Mouse (Mus musculus) heart, postnatal 25 days (tissue): ENCODE results near the gene Ube2o. TPM values are rescaled to one million over a fixed set of nuclear protein-coding genes. Genes with fewer than 3 reads are reported as not detected.
"Not testable (repeated sequence)": the region's sequence is repeated elsewhere in the genome, so short reads cannot be mapped to it uniquely, and the experiment has no call there.

ENCODE experiments used
- DNase-seq: peaks from one replicate; pipeline ENCODE4 v3.0.0; 2022; ENCODE audit warnings: low spot score
- intact Hi-C: fragments of 180-260 bp; cut with DNase I; formaldehyde crosslinking; loops from one replicate; pipeline ENCODE4 v1.15.1; 2025
- total RNA-seq, 2 experiments: library from RNA; stranded (reverse); gene quantifications; 2 replicates each; pipeline ENCODE4 v1.2.3; 2021

Ube2o gene
- total RNA-seq, 2 experiments from 2014 or later, result 31.4 to 37.1 TPM

DNA sequence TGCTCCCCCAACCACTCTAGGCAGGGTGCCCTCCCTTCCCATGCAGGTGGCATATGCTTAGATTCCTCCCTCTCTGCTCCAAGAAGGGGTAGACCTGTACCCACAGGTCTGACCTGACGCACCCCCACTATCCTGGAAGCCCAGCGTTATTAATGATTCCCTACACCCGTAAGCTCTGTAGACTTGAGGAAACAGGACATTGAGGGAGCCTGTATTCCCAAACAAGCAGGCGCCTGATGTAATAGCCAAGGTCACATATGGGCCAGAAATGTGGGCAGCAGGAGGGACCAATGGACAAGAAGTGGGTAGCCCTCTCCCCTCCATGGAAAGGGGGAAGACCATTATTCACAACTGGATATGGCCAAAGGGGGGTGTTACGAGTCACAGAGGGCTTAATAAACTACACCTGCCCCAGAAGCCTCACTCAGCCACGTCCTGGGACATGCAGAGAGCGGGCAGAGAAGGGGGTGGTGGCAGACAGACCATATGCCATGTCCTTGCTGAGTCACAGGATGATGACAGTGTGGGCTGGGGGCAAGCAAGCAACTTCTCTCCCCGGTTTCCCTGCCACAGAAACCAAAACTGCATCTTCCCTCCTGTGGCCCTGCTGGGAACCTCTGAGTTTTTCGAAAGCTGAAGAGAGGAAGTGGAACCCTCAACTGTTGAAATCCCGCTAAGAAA is 35.3 kb upstream of the Ube2o start:
- no peak for DNase-seq
- intact Hi-C loops, result no loop called here

DNA sequence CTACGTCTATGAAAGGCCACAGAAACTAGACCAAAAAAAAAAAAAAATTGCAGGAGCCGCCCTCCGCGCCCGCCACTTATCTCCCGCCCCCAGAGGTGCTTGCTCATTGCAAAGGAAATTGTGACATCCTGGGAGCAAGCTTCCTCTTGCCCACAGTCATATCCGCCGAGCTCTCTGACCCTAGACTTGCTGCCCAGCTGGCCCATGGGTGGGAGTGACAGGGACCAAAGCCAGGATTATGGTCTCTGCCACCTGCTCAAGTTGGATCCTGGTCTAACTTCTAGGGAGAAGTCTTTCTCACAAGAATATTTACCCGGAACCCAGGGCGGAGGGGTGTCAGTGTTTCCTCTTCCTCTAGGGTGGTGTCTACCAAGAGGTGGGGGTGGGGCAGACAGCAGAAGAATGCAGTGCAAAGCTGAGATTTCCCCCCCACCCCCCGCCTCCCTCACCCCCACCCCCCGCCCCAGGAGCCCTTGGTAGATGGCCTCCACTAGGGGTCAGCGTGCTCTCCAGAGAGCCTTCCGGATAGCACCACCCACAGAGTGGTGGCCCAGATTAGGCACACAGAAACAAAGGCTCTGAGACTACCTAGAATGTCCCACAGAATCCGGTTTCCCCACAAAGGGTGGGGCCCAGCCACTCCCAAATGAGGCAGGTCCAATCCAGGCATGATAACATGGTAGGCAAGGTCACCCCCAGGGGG is 34.6 kb upstream of the Ube2o start:
- peak; percentile 60 for DNase-seq
- intact Hi-C loops, result no loop called here

DNA sequence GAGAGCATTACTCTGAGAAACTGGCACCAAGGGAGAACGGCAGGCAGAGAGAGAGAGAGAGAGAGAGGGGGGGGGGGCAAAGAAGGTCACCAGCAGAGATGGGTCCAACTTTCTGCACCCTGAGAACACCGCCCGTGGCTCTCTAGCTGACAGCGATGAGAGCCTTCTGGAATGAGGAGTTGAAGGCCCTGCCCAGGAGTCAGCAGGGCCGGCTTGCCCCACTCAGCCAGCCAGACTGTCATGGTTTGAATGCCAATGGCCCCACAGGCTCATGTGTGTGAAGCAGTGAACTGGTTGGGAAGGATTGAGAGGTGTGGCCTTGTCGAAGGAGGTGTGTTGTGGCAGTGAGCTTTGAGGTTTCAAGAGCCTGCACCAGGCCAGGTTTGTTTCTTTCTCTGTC is 32.0 kb upstream of the Ube2o start:
- intact Hi-C loops, result no loop called here
- no peak for DNase-seq

DNA sequence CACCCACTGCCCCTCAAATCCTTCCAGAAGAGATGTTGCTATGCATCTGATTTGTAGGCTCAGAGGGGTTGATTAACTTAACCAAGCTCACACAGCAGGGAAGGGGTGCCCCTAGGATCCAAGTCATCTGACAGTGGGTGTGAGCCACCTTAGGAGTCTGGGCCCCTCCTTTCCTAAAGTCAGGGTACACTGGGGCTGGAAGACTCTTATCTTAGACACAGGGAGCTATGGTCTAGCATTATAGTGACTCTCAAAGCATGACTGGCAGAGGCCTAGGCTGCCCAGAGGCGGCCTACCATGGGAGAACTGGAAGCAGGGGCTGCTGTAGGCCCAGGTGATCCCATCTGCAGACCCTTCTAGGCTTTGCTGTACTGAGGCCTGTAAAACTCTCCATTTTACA is 31.3 kb upstream of the Ube2o start:
- DNase-seq, result no peak
- intact Hi-C loops, result no loop called here

DNA sequence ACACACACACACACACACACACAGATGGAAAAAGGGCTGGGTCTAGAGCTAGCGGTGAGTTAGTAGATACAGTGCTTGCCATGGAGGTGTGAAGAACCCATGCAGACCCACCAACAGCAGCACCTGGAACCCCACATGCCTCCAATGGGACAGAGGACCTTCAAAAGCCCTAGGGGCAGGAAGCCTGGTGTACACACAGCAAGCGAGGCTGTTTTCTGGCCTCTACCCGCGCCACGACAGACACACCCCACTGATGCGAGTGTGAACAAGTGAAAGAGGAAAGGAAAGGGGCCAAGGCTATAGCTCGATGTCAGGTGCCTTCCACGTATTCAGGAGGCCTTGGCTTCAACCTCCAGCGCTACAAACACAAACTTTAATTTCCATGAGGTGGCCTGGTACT is 30.6 kb upstream of the Ube2o start:
- no peak for DNase-seq
- intact Hi-C loops, result no loop called here

DNA sequence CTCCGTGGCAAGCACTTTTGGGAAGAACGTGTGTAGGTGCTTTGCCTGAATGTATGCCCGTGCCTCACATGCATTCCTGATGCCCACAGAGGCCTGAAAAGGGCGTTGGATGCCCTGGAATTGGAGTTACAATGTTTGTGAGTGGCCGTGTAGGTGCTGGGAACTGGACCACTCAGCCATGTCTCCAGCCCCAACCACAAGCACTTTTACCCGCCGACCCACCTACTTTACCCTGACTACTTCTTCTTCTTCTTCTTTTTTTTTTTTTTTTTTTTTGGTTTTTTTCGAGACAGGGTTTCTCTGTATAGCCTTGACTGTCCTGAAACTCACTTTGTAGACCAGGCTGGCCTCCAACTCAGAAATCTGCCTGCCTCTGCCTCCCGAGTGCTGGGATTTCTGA is 29.9 kb upstream of the Ube2o start:
- DNase-seq, intact Hi-C loops: not testable (repeated sequence)

DNA sequence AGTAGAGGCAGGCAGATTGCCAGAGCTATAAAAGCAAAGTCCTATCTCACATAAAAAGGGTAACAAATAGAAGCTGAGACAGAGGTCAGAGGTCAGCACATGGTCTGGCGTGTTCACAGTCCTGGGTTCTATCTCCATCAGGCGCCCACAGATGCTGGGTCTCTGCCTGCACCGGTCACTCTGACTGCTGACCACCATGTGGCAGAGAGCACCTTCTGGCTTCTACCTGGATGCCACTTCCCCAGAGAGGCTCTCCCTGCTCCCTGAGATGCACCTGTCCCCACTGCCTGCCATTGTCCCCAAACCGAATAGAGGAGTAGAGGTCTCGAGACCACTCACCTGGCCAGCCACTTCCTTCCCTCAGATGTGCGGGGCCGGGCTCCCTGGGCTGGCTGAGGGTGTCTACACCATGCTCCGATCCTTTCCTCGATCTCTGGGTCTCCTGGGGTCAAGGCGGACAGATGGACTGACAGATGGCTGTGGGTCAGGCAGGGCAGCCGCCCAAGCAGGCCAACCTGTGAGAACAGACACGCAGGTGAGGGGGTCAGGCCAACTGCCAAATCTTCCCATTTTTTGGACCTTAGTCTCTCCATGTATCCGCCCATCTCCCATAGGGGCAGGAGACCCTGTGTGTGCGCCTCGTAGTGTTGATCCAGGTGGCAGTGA is 28.9 kb upstream of the Ube2o start:
- intact Hi-C loops, result no loop called here
- DNase-seq, result no peak

DNA sequence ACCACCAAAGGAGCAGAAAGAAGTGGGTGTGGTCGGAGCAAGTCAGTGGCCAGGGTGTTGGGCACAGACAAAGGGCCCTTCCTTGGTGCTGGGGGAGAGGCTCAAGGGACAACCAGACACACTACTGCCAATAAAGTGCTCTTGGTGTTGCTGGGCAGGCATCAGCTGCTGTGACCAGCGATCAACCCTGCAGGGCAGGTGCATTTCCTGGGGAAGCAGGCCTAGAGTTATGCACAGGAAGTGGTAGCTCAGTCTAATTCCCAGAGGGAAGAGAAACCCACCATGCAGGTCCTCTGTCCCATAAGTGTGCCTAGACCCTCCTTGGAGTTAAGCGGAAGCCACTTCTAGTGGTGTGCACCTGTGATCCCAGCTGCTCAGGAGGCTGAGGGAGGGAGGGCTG is 26.5 kb upstream of the Ube2o start:
- intact Hi-C loops, result no loop called here
- DNase-seq, result no peak

DNA sequence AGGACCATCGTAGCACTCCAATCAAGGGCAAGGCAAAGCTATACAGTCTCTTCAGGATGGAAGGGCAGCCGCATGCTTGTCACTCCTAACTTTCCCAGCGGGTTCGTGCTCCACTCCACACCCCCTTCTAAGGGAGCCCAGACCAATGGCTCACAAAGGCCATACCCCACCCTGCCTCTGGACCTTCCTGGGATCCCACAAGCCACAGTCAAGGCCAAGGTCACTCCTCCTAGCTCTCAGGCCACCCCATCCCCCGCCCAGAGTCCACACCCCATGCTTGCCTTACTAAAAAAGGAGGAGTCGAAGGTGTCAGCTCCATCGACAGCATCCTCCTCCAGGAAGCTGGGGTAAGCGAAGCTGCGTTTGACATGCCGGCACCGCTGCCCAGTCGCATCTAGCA is 22.9 kb upstream of the Ube2o start:
- DNase-seq, result no peak
- intact Hi-C loops, result no loop called here

DNA sequence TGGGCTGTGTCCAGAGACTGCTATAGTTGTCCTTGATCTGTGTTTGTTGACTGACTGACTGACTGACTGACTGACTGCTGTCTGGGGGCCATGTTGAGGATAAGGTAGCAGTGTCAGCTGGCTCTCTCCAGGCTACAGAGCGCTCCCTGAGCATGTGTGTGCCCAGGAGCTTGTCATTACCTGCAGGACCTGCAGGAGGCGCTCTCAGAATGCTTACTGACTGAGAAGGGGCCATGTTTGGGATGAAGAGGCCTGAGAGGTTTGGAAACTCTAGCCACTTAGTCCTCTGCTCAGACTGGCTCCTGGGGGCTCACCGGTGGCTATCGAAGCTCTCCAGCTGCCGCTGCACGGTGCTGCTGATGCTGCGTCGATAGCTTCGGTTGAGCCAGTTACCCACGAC is 22.1 kb upstream of the Ube2o start:
- no peak for DNase-seq

DNA sequence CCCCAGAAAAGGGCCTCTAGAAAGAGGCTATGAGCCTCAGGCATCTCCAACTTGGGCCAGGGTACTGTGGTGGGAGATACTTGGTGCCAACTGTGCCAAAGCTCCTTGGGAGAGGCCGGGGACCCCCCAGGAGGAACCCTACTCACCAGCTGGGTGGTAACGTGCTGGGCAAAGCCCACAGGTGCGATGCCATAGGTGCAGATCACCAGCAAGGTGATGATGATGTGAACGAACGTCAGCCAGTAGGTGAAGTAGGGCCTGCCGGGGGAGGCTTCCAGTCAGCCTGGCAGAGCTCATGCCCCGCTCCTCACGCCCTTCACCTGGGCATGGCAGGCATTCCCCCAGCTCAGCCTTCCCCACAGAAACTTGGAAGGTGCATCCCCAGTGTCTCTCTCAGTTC is 20.8 kb upstream of the Ube2o start:
- DNase-seq, result no peak
- intact Hi-C loops, result loop anchor here (2.0 kb wide), 1 partner anchor 27 kb away; no protein-coding TSS in a partner anchor

More for the DNA sequence above, 22.1 kb upstream of the Ube2o start:
- intact Hi-C loops, result loop anchor here (2.0 kb wide), 1 partner anchor 25 kb away; no protein-coding TSS in a partner anchor

DNA sequence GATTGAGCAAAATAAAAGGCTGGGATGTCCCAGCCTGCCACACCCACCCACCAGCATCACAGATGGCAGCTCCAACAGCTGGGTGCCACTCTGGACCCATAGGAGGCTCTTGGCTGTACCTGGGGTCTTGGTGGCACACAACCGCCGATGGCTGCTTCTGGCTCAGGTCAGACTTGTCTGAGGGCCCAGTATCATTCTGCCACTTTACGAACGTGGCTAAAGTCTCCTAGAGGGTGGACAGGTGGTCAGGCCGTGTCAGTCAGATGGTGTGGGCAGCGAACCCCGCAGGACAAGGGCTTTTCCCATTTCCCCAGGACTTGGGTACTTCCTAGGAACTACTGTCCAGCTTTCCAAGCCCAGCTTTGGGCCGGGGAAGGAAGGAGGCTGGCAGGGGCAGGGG is 19.9 kb upstream of the Ube2o start:
- intact Hi-C loops, result no loop called here
- DNase-seq, result no peak

DNA sequence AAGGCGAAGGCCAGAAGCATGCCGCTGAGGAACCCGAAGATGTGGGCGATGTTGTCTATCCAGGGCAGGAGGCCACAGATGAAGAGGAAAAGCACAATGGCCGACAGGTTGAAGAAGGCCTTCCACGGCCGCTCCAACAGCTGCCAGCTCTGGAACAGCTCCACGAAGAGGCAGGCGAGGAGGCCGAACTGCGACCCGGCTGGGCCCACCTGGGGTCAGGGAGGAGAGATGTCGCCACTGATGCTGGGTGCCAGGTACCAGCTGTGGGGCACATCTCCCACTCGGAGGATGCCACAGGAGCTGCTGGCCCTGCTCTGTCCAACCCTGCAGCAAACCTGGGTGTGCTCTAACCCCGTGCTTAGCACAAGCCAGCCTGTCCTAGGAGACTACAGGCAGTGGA is 18.0 kb upstream of the Ube2o start:
- intact Hi-C loops, result no loop called here

DNA sequence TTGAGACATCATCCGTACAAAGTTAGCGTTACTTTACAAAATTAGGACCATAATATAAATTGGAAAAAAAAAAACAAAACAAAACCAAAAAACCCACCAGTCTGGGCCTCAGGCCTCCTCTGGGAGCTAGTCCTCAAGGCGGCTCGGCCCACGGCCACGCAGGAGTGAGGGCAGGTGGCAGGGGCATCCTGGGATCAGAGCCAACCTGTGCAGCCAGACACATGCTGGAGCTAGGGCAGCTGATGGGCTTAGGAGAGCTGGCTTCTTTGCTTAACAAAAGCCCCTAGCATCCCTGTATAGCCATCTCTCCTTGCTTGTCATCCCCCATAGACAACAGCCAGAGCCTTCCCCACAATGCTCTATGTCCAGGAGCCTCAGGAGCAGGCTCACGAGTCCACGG is 16.9 kb upstream of the Ube2o start:
- intact Hi-C loops, result no loop called here

More for the DNA sequence above, 18.0 kb upstream of the Ube2o start:
- no peak for DNase-seq

DNA sequence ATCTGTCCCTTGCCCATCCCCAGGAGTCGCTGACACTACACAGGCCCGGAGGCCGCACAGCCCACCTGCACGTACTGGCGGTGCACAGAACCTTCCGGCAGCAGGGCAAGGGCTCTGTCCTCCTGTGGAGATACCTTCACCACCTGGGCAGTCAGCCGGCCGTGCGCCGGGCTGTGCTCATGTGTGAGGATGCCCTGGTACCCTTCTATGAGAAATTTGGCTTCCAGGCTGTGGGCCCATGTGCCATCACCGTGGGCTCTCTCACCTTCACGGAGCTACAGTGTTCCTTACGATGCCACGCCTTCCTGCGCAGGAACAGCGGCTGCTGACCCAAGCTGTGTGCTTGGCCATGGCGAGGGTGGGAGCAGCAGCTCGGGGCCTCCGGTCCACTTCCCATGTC is 15.5 kb upstream of the Ube2o start:
- intact Hi-C loops, result no loop called here
- no peak for DNase-seq

More for the DNA sequence above, 16.9 kb upstream of the Ube2o start:
- no peak for DNase-seq

DNA sequence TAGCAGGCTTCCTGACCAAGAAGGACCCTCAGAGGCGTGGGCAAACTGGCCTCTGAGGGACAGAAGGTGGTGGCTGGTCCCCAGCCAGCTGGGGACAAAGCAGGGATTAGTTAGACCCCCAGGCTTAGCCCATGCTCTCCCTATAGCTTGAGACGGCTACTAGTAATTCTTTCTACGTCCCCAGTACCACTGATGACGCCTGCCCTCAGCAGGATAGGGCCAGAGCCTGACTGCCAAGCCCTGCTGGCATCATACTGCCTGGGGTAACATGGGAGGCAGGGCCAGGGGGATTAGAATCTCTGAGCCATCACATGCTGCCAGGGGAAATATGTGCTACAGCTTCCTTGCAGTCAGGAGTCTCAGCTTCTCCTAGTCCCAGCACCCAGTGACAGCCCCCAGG is 12.1 kb upstream of the Ube2o start:
- no peak for DNase-seq
- intact Hi-C loops, result no loop called here

DNA sequence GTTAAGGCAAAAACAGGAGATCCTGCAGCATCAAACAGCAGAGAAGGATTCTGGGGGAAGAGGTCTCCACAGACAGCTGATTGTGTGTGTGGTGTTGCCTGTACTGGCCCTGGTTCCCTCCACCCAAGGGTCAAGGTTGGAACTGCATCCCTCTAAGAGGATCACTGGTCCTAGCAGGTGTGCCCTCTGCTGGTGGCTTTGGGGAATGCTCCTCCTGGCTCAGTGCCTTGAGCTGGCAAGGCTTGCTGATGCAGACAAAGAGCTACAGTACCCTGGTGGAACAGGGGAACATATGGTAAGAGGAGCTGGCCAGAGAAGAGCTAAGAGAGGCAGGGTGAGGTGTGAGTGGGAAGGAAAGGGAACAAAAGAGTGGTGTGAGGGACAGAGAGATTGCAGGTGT is 11.2 kb upstream of the Ube2o start:
- intact Hi-C loops, result no loop called here
- DNase-seq, result peak; percentile 82

DNA sequence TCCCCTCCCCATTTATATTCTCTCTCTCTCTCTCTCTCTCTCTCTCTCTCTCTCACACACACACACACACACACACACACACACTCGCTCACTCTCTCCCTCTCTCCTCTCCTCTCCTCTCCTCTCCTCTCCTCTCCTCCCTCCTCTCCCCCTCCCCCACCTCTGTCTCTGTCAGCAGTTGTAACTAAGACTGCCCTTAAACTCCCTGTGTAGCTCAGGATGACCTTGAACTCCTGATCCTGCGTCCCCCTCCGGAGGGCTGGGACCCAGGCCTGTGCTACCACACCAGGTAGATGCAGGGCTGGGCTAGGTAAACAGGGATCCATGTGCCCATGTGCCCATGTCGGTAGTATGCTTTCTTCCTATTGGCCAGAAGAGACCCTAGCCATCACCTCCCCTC is 10.4 kb upstream of the Ube2o start:
- intact Hi-C loops, result no loop called here
- DNase-seq, result no peak

DNA sequence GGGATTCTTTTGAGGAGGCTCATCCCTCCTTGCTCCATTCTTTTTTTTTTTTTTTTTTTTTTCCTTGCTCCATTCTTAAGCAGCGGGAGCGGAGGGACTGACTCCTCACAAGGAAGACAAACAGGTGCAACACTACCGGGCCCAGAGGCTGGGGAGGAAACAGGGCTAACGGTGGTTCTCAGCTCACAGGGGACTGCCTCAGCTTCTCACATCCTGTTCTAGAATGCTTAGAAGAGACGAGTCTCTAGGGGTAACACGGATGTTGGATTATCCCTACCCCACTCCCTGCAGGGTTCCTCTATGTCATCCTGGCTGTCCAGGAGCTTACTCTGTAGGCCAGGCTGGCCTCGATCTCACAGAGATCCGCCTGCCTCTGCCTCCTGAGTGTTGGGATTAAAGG is 8.3 kb upstream of the Ube2o start:
- no peak for DNase-seq
- intact Hi-C loops, result no loop called here

DNA sequence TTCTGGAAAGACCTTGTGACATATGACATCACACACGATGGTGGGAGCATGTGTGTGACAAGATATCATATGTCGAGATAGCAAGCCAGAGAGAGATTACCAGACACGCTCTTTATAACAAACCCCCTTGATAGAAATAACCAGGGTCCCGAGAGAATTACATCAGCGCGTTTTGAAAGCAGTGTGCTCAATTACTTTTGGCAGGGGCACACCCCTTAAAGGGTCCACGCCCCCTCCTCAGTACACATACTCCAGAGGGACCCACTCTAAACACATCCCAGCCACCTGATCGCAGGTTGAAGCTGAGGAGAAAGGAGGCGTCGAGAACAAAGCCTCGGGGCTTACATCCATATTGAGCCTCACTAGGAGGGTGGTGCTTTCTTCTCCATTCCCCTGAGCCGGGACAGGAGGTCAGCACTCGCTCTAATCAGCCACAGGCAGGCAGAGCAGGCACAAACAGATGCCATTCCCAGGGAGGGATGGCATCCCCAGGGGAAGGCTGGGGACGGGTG is 7.8 kb upstream of the Ube2o start:
- no peak for DNase-seq
- intact Hi-C loops, result no loop called here
